Mouse (Mus musculus) central nervous system, embryonic 14 days (tissue): ENCODE data around the gene Ganc. TPM values are rescaled to one million over a fixed set of nuclear protein-coding genes. Genes with fewer than 3 reads are reported as not detected.

Source experiments
- polyA plus RNA-seq: library from polyadenylated mRNA; depleted of rRNA; stranded (reverse); fragments of >200 nt; gene quantifications from 2 replicates; pipeline ENCODE4 v1.2.3, GENCODE M21; 2012; rRNA removed

The Ganc gene
- polyA plus RNA-seq, result 7.8 and 8.0 TPM in 2 replicates

DNA sequence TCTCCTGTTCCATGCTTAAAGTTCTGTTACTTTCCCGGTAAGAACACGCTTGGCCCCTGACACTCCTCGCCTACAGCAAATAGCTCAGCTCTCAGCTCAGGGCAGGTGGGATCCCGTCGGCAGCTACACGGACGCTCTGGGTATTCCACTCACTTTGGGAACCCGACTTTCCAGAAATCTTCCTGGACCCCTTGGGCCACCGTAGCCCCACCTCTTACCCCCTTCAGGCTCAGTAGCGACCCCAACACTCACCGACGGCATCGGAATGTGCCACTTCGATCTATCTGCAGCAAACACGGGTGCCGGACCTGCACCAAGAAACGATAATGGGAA, at the start of gene Ganc:
TSS of gene Ganc (plus strand) at position 244 of the 333 bp plus-strand sequence.

GRCm38 (mm10) chr2:120403986-120404822, 508 bp downstream of the Ganc start, which contains the start of gene Tmem87a:
Gene Tmem87a (minus strand): TSS chr2:120404113.

GRCm38 (mm10) chr2:120455719-120456118, 52.0 kb downstream of the Ganc start, which contains the start of gene Capn3:
Gene Capn3 (plus strand): TSS chr2:120456019.

Other genes with a start within 250 kb of the Ganc start
- gene Ehd4, start 249.3 kb upstream of the Ganc start, polyA plus RNA-seq, result 7.3 and 8.6 TPM in 2 replicates
- 3.3 and 3.5 TPM in 2 replicates for gene Pla2g4e, start 158.6 kb upstream of the Ganc start, polyA plus RNA-seq
- 0.04 TPM in 1 of 2 replicates, not detected in the other for gene Pla2g4d, start 114.7 kb upstream of the Ganc start, polyA plus RNA-seq
- gene Pla2g4f, start 89.7 kb upstream of the Ganc start, polyA plus RNA-seq, result 0.04 and 0.18 TPM in 2 replicates
- gene Vps39, start 50.8 kb upstream of the Ganc start, polyA plus RNA-seq, result 52.5 and 57.6 TPM in 2 replicates
- gene Tmem87a, start 217 bp downstream of the Ganc start, polyA plus RNA-seq, result 20.4 and 20.5 TPM in 2 replicates
- 1.1 and 2.1 TPM in 2 replicates for gene Capn3, start 52.1 kb downstream of the Ganc start, polyA plus RNA-seq
- 43.1 and 44.4 TPM in 2 replicates for gene Zfp106, start 159.9 kb downstream of the Ganc start, polyA plus RNA-seq
- 25.3 and 28.9 TPM in 2 replicates for gene Snap23, start 163.8 kb downstream of the Ganc start, polyA plus RNA-seq
- 16.7 TPM in 2 replicates for gene Haus2, start 205.5 kb downstream of the Ganc start, polyA plus RNA-seq
- gene Lrrc57, start 205.6 kb downstream of the Ganc start, polyA plus RNA-seq, result 21.4 and 26.4 TPM in 2 replicates
- gene Stard9, start 225.2 kb downstream of the Ganc start, polyA plus RNA-seq, result 13.9 and 16.5 TPM in 2 replicates